Mouse (Mus musculus): Measurements from ENCODE around the gene Wwp2.

Wwp2 gene

GRCm38 (mm10) chr8:107430821-107431220, 5.3 kb upstream of the Wwp2 start:
- no peak for DNase-seq (ENCODE audit: inconsistent age in 2 of 2, low spot score in 1 of 2)

DNA sequence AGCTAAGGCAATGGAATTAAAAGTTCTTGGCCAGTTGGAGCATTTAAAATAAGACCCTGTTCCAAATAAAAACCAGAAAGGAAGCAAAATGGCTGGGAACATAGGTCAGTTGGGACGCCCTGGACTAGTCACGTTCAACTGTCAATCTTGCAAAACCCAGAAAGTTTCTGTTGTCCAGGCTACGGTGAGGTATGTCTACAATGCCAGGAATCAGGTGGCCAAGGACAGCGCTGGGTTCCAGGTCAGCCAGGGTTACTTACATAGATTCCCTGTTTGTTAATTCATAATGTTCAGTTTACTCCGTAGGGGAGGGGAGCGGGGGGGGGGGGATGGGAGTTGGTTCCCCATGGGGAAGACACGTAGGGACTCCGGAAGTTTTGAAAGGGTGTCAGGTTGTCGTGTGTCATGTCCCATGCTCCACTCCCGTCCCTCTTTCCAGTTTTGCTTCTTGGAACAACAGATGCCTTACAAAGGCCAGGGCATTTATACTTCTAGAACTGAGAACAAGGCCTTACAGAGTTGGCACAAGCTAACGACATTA, 674 bp upstream of the Wwp2 start:
- no peak for DNase-seq (ENCODE audit: inconsistent age in 2 of 2, low spot score in 1 of 2)

GRCm38 (mm10) chr8:107436841-107437421, 766 bp downstream of the Wwp2 start:
- no peak for DNase-seq (ENCODE audit: inconsistent age in 2 of 2, low spot score in 1 of 2)

DNA sequence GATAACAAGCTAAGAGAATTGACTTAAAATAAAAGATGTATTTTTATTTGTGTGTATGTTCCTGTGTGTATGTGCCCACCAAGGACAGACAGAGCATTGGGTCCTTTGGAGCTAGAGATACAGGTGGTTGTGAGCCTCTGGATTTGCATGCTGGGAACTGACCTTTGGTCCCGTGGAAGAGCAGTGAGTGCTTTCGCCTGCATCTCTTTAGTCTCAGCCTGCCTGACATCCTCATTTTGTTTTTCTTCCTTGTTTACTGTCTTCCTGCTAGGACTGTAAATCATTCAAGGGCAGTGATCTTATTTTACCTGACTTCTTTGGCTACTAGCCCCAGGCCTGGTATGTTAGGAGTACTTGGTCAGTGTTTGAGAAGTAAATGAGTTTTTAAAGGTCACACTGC, 1.5 kb downstream of the Wwp2 start:
- no peak for DNase-seq (ENCODE audit: inconsistent age in 2 of 2, low spot score in 1 of 2)

DNA sequence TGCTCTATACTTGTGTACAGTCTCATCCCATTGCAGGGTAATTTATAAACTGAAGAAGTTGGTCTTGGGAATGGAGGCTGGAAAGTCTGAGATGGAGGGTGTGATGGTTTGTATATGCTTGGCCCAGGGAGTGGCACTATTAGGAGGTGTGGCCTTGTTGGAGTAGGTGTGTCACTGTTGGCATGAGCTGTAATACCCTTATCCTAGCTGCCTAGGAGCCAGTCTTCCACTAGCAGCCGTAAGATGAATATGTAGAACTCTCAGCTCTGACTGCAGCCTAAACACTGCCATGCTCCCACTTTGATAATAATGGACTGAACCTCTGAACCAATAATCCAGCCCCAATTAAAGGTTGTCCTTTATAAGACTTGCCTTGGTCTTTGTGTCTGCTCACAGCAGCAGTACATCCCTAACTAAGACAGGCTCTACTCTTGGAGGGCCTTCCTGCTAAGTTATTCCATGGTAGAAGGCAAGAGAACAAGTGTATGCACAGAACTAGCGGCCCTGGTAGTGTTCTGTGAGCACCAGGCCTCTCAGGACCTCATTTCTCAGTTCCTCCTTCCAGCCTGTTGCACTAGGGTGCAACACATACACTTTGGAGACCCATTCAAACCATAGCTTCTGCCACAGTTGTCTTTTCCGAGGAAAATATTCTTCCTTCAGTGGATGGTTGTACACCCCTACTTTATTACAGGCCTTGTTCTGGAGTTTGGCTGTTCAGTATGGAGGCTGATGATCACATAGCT, 3.9 kb downstream of the Wwp2 start:
- no peak for DNase-seq (ENCODE audit: inconsistent age in 2 of 2, low spot score in 1 of 2)

DNA sequence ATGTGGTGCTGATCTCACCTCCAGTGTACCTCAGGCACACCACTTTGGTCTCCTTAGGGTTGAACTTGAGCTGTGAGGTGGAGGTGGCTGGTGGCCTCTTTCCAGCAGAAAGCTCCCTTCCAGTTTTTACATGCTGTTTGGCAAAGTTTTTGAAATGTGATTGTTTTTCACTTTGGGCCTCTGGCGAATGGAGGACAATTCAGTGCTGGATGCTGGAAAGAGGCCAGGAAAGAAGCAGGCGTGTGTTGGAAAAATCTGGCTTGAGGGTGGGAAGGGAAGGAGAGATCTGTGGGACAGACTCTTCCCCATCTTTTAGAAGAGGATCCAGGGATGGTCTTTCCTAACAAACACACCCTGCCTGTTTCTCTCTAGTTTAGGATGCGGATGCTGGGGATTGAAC, 8.5 kb downstream of the Wwp2 start:
- DNase-seq (ENCODE audit: inconsistent age in 2 of 2, low spot score in 1 of 2): no peak

DNA sequence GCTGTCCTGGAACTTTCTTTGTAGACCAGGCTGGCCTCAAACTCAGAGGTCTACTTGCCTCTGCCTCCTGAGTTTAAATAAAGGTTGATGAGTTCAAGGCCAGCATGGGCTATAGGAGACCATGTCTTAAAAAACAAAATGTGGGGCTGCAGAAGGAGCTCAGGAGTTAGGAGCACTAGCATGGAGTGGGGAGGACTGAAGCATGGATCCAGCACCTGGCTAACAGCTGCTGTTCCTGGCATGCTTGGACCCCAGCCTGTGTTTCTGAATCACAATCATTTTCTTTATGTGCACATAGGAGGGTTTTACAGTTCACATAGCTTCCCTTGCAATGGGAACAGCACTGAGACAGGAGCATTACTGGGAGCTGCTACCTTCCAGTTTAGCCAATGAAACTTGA, 11.5 kb downstream of the Wwp2 start:
- DNase-seq (ENCODE audit: inconsistent age in 2 of 2, low spot score in 1 of 2): no peak

GRCm38 (mm10) chr8:107448382-107448889, 12.3 kb downstream of the Wwp2 start:
- no peak for DNase-seq (ENCODE audit: inconsistent age in 2 of 2, low spot score in 1 of 2)

- DNase-seq (ENCODE audit: inconsistent age in 2 of 2, low spot score in 1 of 2): no peak
Measured at GRCm38 (mm10) chr8:107449130-107449529, 13.0 kb downstream of the Wwp2 start.

DNA sequence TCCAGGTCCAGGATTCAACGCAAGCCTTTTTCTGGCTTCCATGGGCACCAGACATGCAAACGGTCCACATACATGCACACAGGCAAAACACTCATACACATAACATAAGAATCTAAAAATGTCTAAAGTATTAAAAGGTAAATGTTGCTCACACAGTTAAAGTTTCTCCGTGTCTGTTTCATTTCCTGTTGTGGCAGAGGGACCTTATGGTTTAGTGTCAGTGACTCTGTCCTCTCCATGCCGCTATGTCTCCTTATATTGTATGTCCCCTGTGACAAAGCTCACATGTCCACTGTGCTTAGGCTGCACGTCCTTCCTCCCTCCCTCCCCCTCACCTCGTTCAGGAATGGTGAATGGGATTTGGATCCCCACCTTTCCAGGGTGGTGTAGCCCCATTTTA, 13.5 kb downstream of the Wwp2 start:
- DNase-seq (ENCODE audit: inconsistent age in 2 of 2, low spot score in 1 of 2): no peak

GRCm38 (mm10) chr8:107451414-107452066, 15.4 kb downstream of the Wwp2 start:
- no peak for DNase-seq (ENCODE audit: inconsistent age in 2 of 2, low spot score in 1 of 2)

DNA sequence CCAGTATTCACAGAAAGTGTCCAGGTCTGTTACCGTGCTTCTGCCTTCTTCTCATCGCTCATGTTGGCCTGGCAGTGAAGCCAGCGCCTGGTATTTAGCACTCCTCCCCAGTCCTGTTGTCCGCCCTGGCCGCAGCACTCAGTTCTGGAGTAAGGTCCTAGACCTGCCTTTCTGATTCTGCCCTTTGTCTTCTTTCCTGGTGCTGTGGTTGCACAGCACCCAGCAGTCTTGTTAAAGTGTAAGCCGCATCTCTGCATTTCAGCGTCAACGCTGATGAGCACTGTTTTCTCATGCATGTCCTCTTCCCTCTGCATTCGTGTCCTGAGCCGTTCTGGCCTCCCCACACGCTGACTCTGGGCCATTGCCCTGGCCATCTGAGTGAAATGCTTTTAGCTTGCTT, 17.2 kb downstream of the Wwp2 start:
- DNase-seq (ENCODE audit: inconsistent age in 2 of 2, low spot score in 1 of 2): no peak

DNA sequence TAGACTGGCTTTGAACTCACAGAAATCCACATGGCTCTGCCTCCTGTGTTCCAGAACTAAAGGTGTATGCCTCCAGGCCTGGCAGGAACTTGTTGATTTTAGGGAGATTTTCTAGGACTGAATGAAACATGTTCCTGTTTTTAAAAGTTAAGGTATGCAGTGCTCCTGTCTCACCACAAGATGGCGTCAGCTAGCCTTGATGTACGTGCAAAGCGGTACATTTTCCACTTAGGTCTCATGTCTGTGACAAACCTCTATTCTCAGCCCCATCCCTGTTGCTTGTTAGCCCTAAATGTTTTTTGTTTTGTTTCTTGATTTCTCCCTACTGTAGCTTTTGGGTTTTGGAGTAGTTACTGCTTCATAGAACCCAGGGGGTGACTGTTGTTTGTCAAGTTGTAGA, 19.1 kb downstream of the Wwp2 start:
- peak; percentile 38 to 80 for DNase-seq (ENCODE audit: inconsistent age in 2 of 2, low spot score in 1 of 2)

DNA sequence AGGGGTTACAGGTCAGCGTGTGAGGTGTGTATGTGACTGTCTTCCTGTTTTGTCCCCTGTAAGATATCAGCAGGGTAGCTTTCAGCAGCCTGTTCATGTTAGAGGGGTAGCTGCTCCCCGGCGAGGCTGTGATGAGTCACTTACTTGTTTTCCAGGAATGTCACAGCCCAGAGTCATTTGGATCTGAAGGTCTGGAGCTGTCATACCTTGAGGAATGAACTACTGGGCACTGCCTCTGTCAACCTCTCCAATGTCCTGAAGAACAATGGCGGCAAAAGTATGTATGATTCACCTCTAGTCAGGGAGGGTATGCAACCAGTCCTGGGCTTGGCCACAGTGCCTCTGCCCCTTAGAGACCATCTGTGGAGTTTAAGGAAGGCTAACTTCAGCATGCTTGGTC, 21.6 kb downstream of the Wwp2 start:
- peak; percentile 35 to 79 for DNase-seq (ENCODE audit: inconsistent age in 2 of 2, low spot score in 1 of 2)

GRCm38 (mm10) chr8:107458281-107458680, 22.1 kb downstream of the Wwp2 start:
- DNase-seq (ENCODE audit: inconsistent age in 2 of 2, low spot score in 1 of 2): no peak

DNA sequence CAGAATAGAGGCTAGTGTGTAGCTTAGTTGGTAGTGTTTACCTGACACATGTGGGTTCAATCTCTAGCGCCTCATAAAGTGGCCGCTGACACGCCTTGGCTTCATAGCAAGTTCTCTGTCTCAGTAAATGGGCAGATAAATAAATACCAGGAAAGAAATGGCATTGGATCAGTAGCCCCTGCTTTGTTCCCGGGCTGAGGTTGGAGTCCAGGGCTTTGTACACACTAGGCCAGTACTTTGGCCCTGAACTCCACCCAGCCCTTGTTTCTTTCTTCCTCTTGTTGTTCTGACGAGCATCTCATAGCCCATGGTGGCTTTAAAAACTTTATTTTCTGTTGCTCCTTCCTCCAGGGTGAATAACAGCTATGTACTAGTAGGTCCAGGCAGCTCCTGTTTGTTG, 26.3 kb downstream of the Wwp2 start:
- no peak for DNase-seq (ENCODE audit: inconsistent age in 2 of 2, low spot score in 1 of 2)

GRCm38 (mm10) chr8:107465332-107465990, 29.3 kb downstream of the Wwp2 start:
- no peak for DNase-seq (ENCODE audit: inconsistent age in 2 of 2, low spot score in 1 of 2)

DNA sequence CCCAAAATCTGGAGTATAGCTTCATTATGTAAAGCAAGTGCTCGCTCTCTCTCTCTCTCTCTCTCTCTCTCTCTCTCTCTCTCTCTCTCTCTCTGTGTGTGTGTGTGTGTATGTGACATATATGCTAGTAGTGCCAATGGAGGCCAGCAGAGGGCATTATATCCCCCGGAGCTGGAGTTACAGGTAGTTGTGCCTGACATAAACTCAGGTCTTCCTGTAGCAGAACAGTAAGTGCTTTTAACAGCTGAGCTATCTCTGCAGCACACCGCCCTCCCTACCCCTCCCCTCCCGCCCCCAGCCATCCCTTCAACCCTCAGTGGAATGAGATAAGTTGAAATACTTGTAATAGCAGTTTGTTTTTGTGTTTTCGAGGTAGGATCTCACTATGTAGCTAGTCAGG, 30.5 kb downstream of the Wwp2 start:
- DNase-seq (ENCODE audit: inconsistent age in 2 of 2, low spot score in 1 of 2): no peak

DNA sequence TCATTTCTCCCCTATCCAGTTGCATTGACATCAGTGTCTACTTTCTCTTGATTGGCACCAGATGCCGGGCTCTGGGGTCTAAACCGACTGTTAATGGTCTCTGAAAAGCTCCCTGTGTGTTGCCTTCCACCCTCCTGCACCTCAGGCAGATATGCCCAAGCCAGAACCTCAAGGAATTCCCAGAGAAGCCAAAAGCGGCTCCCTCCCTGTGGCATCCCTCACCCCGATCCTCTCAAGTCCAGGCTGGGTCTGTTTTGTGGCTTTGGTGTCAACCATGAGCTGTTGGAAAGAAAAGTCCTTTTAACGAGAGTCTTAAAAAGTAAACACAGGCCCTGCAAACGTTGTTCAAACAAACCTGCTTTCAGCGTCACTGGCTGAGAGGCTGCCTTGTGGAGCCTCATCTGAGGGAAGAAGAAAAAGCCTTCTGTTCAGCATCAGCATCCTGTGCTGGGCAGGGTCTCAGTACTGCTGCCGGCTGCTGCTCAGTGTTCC, 32.7 kb downstream of the Wwp2 start:
- DNase-seq (ENCODE audit: inconsistent age in 2 of 2, low spot score in 1 of 2): no peak

- no peak for DNase-seq (ENCODE audit: inconsistent age in 2 of 2, low spot score in 1 of 2)
Measured at GRCm38 (mm10) chr8:107470302-107470701, 34.1 kb downstream of the Wwp2 start.

GRCm38 (mm10) chr8:107472403-107473100, 36.4 kb downstream of the Wwp2 start:
- no peak for DNase-seq (ENCODE audit: inconsistent age in 2 of 2, low spot score in 1 of 2)

Data from adrenal gland, adult (tissue).